Mouse (Mus musculus) stomach, postnatal 0 days (tissue): ENCODE data around the gene Ms4a3. TPM values are rescaled to one million over a fixed set of nuclear protein-coding genes. Genes with fewer than 3 reads are reported as not detected.

Source experiments
- ATAC-seq: fragments of 200-750 bp; cut with Nextera tagmentation; 2 replicates; pipeline ENCODE4 v1.8.0; 2017; ENCODE audit not compliant: low FRiP score, low TSS enrichment
- DNase-seq: peaks from one replicate; pipeline ENCODE4 v3.0.0-alpha.2; 2016; ENCODE audit warnings: low spot score
- H3K27ac ChIP-seq: fragments of 300-500 bp; sonication (generic); replicated peaks from 2 replicates; pipeline ENCODE4 v1.5.1; 2014; ENCODE audit warnings: mild to moderate bottlenecking, control low read depth
- H3K27me3 ChIP-seq: fragments of 300-500 bp; sonication (generic); 2 replicates; pipeline ENCODE4 v1.6.1; 2014; ENCODE audit warnings: low read length; ENCODE audit not compliant: control insufficient read depth, insufficient read depth
- H3K36me3 ChIP-seq: fragments of 300-500 bp; sonication (generic); 2 replicates; pipeline ENCODE4 v1.6.1; 2014; ENCODE audit warnings: low read length, mixed read lengths; ENCODE audit not compliant: control insufficient read depth, insufficient read depth
- H3K4me1 ChIP-seq: fragments of 300-500 bp; sonication (generic); replicated peaks from 2 replicates; pipeline ENCODE4 v1.6.1; 2014; ENCODE audit warnings: antibody characterized with exemption; ENCODE audit not compliant: control insufficient read depth, insufficient read depth
- H3K4me2 ChIP-seq: fragments of 300-500 bp; sonication (generic); replicated peaks from 2 replicates; pipeline ENCODE4 v1.6.1; 2014; ENCODE audit warnings: low read depth, mild to moderate bottlenecking, control low read depth, moderate library complexity
- H3K4me3 ChIP-seq: fragments of 300-500 bp; sonication (generic); 2 replicates; pipeline ENCODE4 v1.5.1; 2014; ENCODE audit warnings: low read depth, low read length, control low read depth
- H3K9ac ChIP-seq: fragments of 300-500 bp; sonication (generic); 2 replicates; pipeline ENCODE4 v1.6.1; 2014; ENCODE audit warnings: mild to moderate bottlenecking, low read length, control low read depth, mixed read lengths
- H3K9me3 ChIP-seq: fragments of 300-500 bp; sonication (generic); 2 replicates; pipeline ENCODE4 v1.6.1; 2016; ENCODE audit warnings: low read length; ENCODE audit not compliant: control insufficient read depth
- CTCF ChIP-seq: IDR thresholded peaks from 2 replicates; pipeline ENCODE4 v1.5.1; 2016; ENCODE audit warnings: antibody characterized with exemption, low read depth, mild to moderate bottlenecking, moderate library complexity
- EP300 ChIP-seq: optimal IDR thresholded peaks from 2 replicates; pipeline ENCODE3; 2016; ENCODE audit warnings: antibody characterized with exemption
- WGBS: fragments of 180-500 bp; shearing (Covaris S2); extraction: QIAGEN DNeasy Blood & Tissue Kit; methylation state at CpG from one replicate; pipeline ENCODE4 v1.1.7; 2014; 5-methylcytosine and 5-hydroxymethylcytosine counted together
- polyA plus RNA-seq: library from polyadenylated mRNA; unstranded; fragments of >200 nt; fragmentation: Nextera tagmentation; extraction: Ambion mirVana; gene quantifications from 2 replicates; pipeline ENCODE4 v1.2.1, GENCODE M21; 2015

Gene Ms4a3
- 0.07 and 0.10 TPM in 2 replicates for polyA plus RNA-seq

DNA sequence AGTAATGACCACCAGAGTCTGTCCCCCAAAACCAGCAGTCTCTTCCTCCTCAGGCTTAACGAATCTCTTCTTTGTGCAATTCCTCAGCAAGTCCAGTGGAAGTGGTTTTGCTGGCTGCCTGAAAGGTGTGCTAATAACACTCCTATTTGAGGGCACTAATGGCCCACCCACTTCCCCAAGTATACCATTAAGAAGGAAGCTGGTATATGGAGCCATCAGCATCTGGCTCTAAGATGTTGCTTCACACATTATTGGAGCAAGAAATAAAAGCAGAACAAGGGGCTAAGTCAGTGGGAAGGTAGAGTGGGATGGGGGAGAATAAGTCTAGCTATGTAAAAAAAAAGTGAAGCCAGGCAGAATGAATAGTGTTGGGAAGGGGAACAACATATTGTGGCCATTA, at the start of gene Ms4a3:
Ms4a3 (minus strand) TSS at position 120 of the 400 bp plus-strand sequence.
- WGBS: 76% methylated on average over 1 of the region's 1 CpGs
- H3K4me2 ChIP-seq: no peak within 1 kb of the TSS
- H3K4me3 ChIP-seq: no peak within 1 kb of the TSS
- no peaks in the 10 kb centered on the region for H3K9me3 ChIP-seq
- H3K27ac ChIP-seq: no peak within 1 kb of the TSS
- ATAC-seq (no peak), DNase-seq (no peak)
- TF ChIP-seq EP300: no peak
- no peak for TF ChIP-seq CTCF
- no peaks in the 10 kb centered on the region for H3K27me3 ChIP-seq
- no peaks in the 10 kb centered on the region for H3K36me3 ChIP-seq
- H3K4me1 ChIP-seq: no peaks in the 10 kb centered on the region
- no peak within 1 kb of the TSS for H3K9ac ChIP-seq

DNA sequence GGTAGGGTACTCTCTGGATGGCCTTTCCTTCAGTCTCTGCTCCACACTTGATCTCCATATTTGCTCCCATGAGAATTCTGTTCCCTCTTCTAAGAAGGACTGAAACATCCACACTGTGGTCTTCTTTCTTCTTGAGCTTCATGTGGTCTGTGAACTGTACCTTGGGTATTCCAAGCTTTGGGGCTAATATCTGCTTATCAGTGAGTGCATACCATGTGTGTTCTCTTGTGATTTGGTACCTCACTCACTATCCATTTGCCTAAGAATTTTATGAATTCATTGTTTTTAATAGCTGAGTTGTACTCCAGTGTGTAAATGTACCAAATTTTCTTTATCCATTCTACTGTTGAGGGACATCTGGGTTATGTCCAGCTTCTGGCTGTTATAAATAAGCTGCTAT, 20.9 kb upstream of the Ms4a3 start:
- Histone ChIP-seq H3K27ac (no peak overlapping the region), H3K27me3 (no peaks in the 10 kb centered on the region), H3K9ac (no peak overlapping the region), H3K36me3 (no peaks in the 10 kb centered on the region), H3K4me2 (no peak overlapping the region), H3K9me3 (no peaks in the 10 kb centered on the region), H3K4me3 (no peak overlapping the region), H3K4me1 (no peaks in the 10 kb centered on the region)
- DNase-seq (no peak), ATAC-seq (no peak)
- TF ChIP-seq CTCF (no peak), EP300 (no peak)

DNA sequence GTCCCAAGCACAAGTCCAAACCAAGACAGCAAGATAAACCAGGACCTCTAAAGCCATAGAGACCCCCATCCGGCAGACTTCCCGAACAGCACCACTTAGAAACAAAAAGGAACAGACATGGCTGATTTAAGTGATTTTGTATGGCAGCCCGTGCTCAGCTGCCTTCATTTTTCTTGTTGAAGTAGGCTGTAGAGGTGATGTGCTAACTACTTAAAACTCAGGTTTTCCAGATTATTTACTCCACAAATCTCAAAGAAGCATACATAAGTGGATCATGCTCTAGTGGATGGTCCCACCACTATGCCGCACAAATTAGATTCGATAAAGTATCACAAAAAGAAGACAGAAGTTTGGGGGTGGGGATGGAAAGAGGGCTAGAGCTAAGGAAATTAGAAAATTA, 19.8 kb upstream of the Ms4a3 start, which contains the start of gene Oosp2:
Oosp2 (minus strand) TSS at position 101 of the 400 bp plus-strand sequence.
- no peak within 1 kb of the TSS for H3K4me2 ChIP-seq
- no peak for DNase-seq
- no peak for ATAC-seq
- no peak within 1 kb of the TSS for H3K4me3 ChIP-seq
- no peaks in the 10 kb centered on the region for H3K4me1 ChIP-seq
- no peak within 1 kb of the TSS for H3K27ac ChIP-seq
- no peaks in the 10 kb centered on the region for H3K9me3 ChIP-seq
- TF ChIP-seq EP300: no peak
- no peak for TF ChIP-seq CTCF
- H3K36me3 ChIP-seq: no peaks in the 10 kb centered on the region
- 90% methylated on average over 5 of the region's 5 CpGs for WGBS
- no peak within 1 kb of the TSS for H3K9ac ChIP-seq
- H3K27me3 ChIP-seq: no peaks in the 10 kb centered on the region

DNA sequence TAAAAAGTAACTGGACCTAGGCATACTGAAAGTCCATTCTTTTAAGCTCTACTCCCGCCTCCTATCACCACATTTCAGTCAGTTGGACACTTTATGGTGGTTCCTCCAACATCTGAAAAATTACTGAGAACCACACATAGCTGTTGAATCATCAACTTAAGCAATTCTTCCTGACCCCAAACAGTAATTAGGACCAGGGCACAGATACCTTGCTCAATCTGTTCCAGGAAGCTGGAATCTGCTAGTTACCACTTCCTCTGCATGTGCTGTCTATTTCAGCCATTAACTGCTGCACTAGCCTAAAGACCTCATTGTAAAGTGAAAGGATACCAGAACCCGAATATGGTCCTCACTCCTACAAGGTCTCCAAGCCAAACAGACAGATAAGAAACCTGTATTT, 18.5 kb upstream of the Ms4a3 start:
- Histone ChIP-seq H3K27ac (no peak overlapping the region), H3K9me3 (no peaks in the 10 kb centered on the region), H3K4me1 (no peaks in the 10 kb centered on the region), H3K27me3 (no peaks in the 10 kb centered on the region), H3K4me2 (no peak overlapping the region), H3K4me3 (no peak overlapping the region), H3K9ac (no peak overlapping the region), H3K36me3 (no peaks in the 10 kb centered on the region)
- TF ChIP-seq CTCF (no peak), EP300 (no peak)
- no peak for ATAC-seq
- no peak for DNase-seq
- WGBS: 80% methylated on average over 2 of the region's 2 CpGs

DNA sequence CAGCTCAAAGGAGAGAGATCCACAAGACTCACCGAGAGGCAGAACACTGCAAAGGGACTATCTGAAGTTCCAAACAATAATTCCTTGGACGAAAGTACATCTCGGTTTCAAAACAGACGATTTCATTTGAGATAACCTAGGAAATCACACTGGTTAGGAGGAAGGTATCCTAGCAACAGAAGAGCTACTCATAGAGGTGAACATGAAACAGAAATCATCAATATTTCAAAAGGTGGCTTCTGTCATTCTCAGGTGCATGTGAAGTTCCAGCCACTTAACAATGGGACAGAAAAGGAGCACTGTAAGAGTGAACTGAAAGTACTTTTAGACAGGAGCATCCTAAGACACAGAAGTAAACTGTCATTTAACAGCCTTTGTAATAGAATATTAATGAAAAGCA, 8.9 kb upstream of the Ms4a3 start:
- H3K9ac ChIP-seq: no peak overlapping the region
- no peak overlapping the region for H3K4me2 ChIP-seq
- 60% methylated on average over 4 of the region's 4 CpGs for WGBS
- no peak overlapping the region for H3K27ac ChIP-seq
- DNase-seq: no peak
- no peak for ATAC-seq
- no peaks in the 10 kb centered on the region for H3K27me3 ChIP-seq
- H3K4me3 ChIP-seq: no peak overlapping the region
- no peaks in the 10 kb centered on the region for H3K9me3 ChIP-seq
- no peaks in the 10 kb centered on the region for H3K36me3 ChIP-seq
- TF ChIP-seq EP300 (no peak), CTCF (no peak)
- H3K4me1 ChIP-seq: no peaks in the 10 kb centered on the region

DNA sequence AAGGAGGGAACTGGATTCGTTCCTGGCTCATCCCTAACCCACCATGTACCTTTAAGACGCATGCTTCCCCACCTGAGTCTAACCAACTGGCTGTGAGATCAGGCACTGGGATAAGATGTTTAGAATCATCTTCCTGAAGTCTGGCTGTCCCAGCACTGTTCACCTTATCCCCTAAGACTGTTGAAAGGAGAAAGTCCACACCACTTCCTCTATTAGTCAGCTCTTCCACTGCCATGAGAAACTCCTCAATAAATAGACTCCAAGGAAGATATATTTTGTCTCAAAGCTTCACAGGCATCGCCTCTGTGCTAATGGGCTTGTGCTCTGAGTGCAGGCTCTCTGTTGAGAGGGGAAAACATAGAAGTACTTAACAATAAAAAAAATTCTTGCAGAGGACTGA, 5.5 kb upstream of the Ms4a3 start:
- ATAC-seq (no peak), DNase-seq (no peak)
- H3K4me2 ChIP-seq: no peak overlapping the region
- no peaks in the 10 kb centered on the region for H3K36me3 ChIP-seq
- no peak overlapping the region for H3K4me3 ChIP-seq
- H3K4me1 ChIP-seq: no peaks in the 10 kb centered on the region
- WGBS: 63% methylated on average over 3 of the region's 3 CpGs
- no peak overlapping the region for H3K9ac ChIP-seq
- no peak overlapping the region for H3K27ac ChIP-seq
- H3K27me3 ChIP-seq: no peaks in the 10 kb centered on the region
- no peaks in the 10 kb centered on the region for H3K9me3 ChIP-seq
- TF ChIP-seq CTCF (no peak), EP300 (no peak)
